Mouse (Mus musculus) lung, adult 2 months (tissue): ENCODE measurements around the gene Epha2.

ENCODE experiments used
- CTCF ChIP-seq: fragments of 200-500 bp; IDR thresholded peaks from 2 replicates; pipeline ENCODE4 v1.5.1; 2011; ENCODE audit warnings: mild to moderate bottlenecking, low read length, control low read depth; ENCODE audit not compliant: insufficient read depth
- POLR2A ChIP-seq: fragments of 200-500 bp; IDR thresholded peaks from 2 replicates; pipeline ENCODE4 v1.6.1; 2011; ENCODE audit warnings: low read depth, mild to moderate bottlenecking, control low read depth, low read length, borderline replicate concordance; ENCODE audit errors: extremely low read depth

DNA sequence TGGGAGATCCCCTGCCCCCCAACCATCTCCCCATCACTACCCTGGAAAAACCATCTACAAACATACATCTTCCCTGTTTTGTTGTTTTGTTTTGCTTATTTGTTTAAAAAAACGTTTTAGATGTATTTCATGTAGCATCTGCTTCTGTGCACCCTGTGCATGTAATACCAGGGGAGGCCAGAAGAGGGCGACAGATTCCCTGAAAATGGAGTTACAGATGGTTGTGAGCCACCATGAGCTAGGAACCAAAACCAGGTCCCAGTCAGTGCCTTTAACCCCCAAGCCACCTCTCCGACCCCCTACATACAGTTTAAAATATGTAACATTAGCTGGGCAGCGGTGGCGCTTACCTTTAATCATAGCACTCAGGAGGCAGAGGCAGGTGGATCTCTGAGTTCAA lies 43.6 kb upstream of the Epha2 start:
- TF ChIP-seq CTCF: peak; percentile 45
- no peak for TF ChIP-seq POLR2A
